Mouse (Mus musculus): ENCODE data around the gene Col8a2.

- TF ChIP-seq CTCF (conservative IDR thresholded peaks at IDR 0.05; ENCODE audit: low read length), result no peak
- TF ChIP-seq NANOG (IDR thresholded peaks at IDR 0.05; ENCODE audit: borderline replicate concordance, low read length), result no peak
- TF ChIP-seq POU5F1 (IDR thresholded peaks at IDR 0.05; ENCODE audit: borderline replicate concordance, low read length), result no peak
These were observed 73.5 kb downstream of the Col8a2 start for GRCm38 (mm10) chr4:126360069-126360468.
